Mouse (Mus musculus) small intestine, adult 2 months (tissue): ENCODE results near the gene Itgav. TPM values are rescaled to one million over a fixed set of nuclear protein-coding genes. Genes with fewer than 3 reads are reported as not detected.
A peak's percentile ranks its signal among the peaks of the same experiment; 100 is the strongest.

Source experiments
- H3K27ac ChIP-seq: fragments of 200-500 bp; 2 replicates; pipeline ENCODE4 v1.5.1; 2012; ENCODE audit warnings: low read depth, low read length, control low read depth, inconsistent platforms; ENCODE audit not compliant: insufficient read depth
- H3K27me3 ChIP-seq: fragments of 200-500 bp; 2 replicates; pipeline ENCODE4 v1.6.1; 2012; ENCODE audit warnings: mild to moderate bottlenecking, moderate library complexity, low read length, inconsistent platforms; ENCODE audit not compliant: control insufficient read depth, insufficient read depth
- H3K36me3 ChIP-seq: fragments of 200-500 bp; 2 replicates; pipeline ENCODE4 v1.6.1; 2012; ENCODE audit warnings: mild to moderate bottlenecking, low read length, control low read depth, inconsistent platforms; ENCODE audit not compliant: control insufficient read depth, insufficient read depth
- H3K4me1 ChIP-seq: fragments of 200-500 bp; 2 replicates; pipeline ENCODE4 v1.6.1; 2012; ENCODE audit warnings: low read length, inconsistent platforms, mixed read lengths; ENCODE audit not compliant: control insufficient read depth, insufficient read depth, insufficient read length
- H3K4me3 ChIP-seq: fragments of 200-500 bp; 2 replicates; pipeline ENCODE4 v1.5.1; 2012; ENCODE audit warnings: low read depth, mild to moderate bottlenecking, control low read depth, inconsistent platforms, low read length, moderate library complexity
- CTCF ChIP-seq: fragments of 200-500 bp; IDR thresholded peaks from 2 replicates; pipeline ENCODE4 v1.5.1; 2012; ENCODE audit warnings: low read depth, mild to moderate bottlenecking, control low read depth, inconsistent platforms, low read length, moderate library complexity, mixed read lengths; ENCODE audit not compliant: insufficient replicate concordance, insufficient read length; ENCODE audit errors: extremely low read depth
- POLR2A ChIP-seq: fragments of 200-500 bp; IDR thresholded peaks from 2 replicates; pipeline ENCODE4 v1.6.1; 2012; ENCODE audit warnings: low read depth, mild to moderate bottlenecking, control low read depth, inconsistent platforms, low read length, moderate library complexity
- WGBS: fragments of 180-500 bp; shearing (Covaris S2); methylation state at CpG from one replicate; pipeline ENCODE4 v1.1.7; 2018; 5-methylcytosine and 5-hydroxymethylcytosine counted together
- polyA plus RNA-seq: library from polyadenylated mRNA; depleted of rRNA; stranded (reverse); fragments of >200 nt; gene quantifications from 2 replicates; pipeline ENCODE4 v1.2.3, GENCODE M21; 2012

Gene Itgav
- polyA plus RNA-seq, 1 experiment = 43.9 TPM

- Histone ChIP-seq H3K27me3 (no peaks in the 10 kb centered on the region), H3K4me1 (peaks cover 10% of the 10 kb centered on the region; the same call in 1 of the 2 replicates), H3K27ac (no peak overlapping the region), H3K4me3 (no peak overlapping the region), H3K36me3 (peaks cover 12% of the 10 kb centered on the region)
- WGBS = 78% methylated on average over 9 of the region's 9 CpGs
- TF ChIP-seq POLR2A = no peak
- no peak for TF ChIP-seq CTCF
Observed at GRCm38 (mm10) chr2:83739461-83740124, 15.4 kb downstream of the Itgav start.

GRCm38 (mm10) chr2:83740601-83741031 lies 16.4 kb downstream of the Itgav start:
- TF ChIP-seq POLR2A (no peak), CTCF (no peak)
- H3K27ac ChIP-seq = peak overlapping the region; percentile 22; the same call in 1 of the 2 replicates
- H3K27me3 ChIP-seq = no peaks in the 10 kb centered on the region
- H3K4me3 ChIP-seq = no peak overlapping the region
- H3K36me3 ChIP-seq = peaks cover 12% of the 10 kb centered on the region
- H3K4me1 ChIP-seq = peaks cover 10% of the 10 kb centered on the region; the same call in 1 of the 2 replicates
- WGBS = 31% methylated on average over 5 of the region's 5 CpGs

- Histone ChIP-seq H3K36me3 (peaks cover 9% of the 10 kb centered on the region), H3K4me3 (no peak overlapping the region), H3K27ac (no peak overlapping the region), H3K27me3 (no peaks in the 10 kb centered on the region), H3K4me1 (peaks cover 10% of the 10 kb centered on the region; the same call in 1 of the 2 replicates)
- TF ChIP-seq POLR2A (no peak), CTCF (no peak)
- WGBS = 58% methylated on average over 9 of the region's 9 CpGs
Observed at GRCm38 (mm10) chr2:83742210-83742609, 18.0 kb downstream of the Itgav start.

GRCm38 (mm10) chr2:83742836-83743235 lies 18.6 kb downstream of the Itgav start:
- Histone ChIP-seq H3K4me1 (peaks cover 10% of the 10 kb centered on the region; the same call in 1 of the 2 replicates), H3K36me3 (peaks cover 10% of the 10 kb centered on the region), H3K27ac (no peak overlapping the region), H3K4me3 (no peak overlapping the region), H3K27me3 (no peaks in the 10 kb centered on the region)
- TF ChIP-seq CTCF (no peak), POLR2A (no peak)
- 86% methylated on average over 2 of the region's 2 CpGs for WGBS

- no peak overlapping the region for H3K27ac ChIP-seq
- peaks cover 14% of the 10 kb centered on the region for H3K36me3 ChIP-seq
- H3K4me1 ChIP-seq = peaks cover 6% of the 10 kb centered on the region; the same call in 1 of the 2 replicates
- no peaks in the 10 kb centered on the region for H3K27me3 ChIP-seq
- no peak overlapping the region for H3K4me3 ChIP-seq
- WGBS = 61% methylated on average over 9 of the region's 9 CpGs
- TF ChIP-seq CTCF (no peak), POLR2A (no peak)
Observed at GRCm38 (mm10) chr2:83744276-83744952, 20.2 kb downstream of the Itgav start.

GRCm38 (mm10) chr2:83745257-83745656 lies 21.1 kb downstream of the Itgav start:
- TF ChIP-seq POLR2A = no peak
- H3K4me3 ChIP-seq = no peak overlapping the region
- no peak overlapping the region for H3K27ac ChIP-seq
- peaks cover 2% of the 10 kb centered on the region; the same call in 1 of the 2 replicates for H3K4me1 ChIP-seq
- peaks cover 12% of the 10 kb centered on the region for H3K36me3 ChIP-seq
- H3K27me3 ChIP-seq = no peaks in the 10 kb centered on the region
- WGBS = 56% methylated on average over 6 of the region's 6 CpGs

- TF ChIP-seq POLR2A = no peak
- TF ChIP-seq CTCF = no peak
Observed at GRCm38 (mm10) chr2:83748581-83749118, 24.5 kb downstream of the Itgav start.

More at GRCm38 (mm10) chr2:83748581-83749118, 24.5 kb downstream of the Itgav start:
- H3K27me3 ChIP-seq = no peaks in the 10 kb centered on the region
- H3K36me3 ChIP-seq = peaks cover 10% of the 10 kb centered on the region
- 93% methylated on average over 10 of the region's 10 CpGs for WGBS
- H3K4me3 ChIP-seq = no peak overlapping the region
- H3K4me1 ChIP-seq = no peaks in the 10 kb centered on the region
- H3K27ac ChIP-seq = no peak overlapping the region
